Mouse (Mus musculus) CH12.LX (cell line): Measurements from ENCODE around the gene Dnajc16. TPM values are rescaled to one million over a fixed set of nuclear protein-coding genes. Genes with fewer than 3 reads are reported as not detected.

Experiments
- DNase-seq: peaks from one replicate; pipeline ENCODE4 v3.0.0-alpha.2; 2013; ENCODE audit errors: extremely low read depth
- H3K27ac ChIP-seq: 2 replicates; pipeline ENCODE4 v1.5.1; 2012; ENCODE audit warnings: low read depth, mild to moderate bottlenecking, control low read depth, moderate library complexity; ENCODE audit not compliant: insufficient read depth
- H3K27me3 ChIP-seq: replicated peaks from 2 replicates; pipeline ENCODE3; 2012; ENCODE audit warnings: inconsistent platforms
- H3K36me3 ChIP-seq, 2 experiments: replicated peaks in 1 of 2; 2 replicates each; pipeline versions ENCODE3 to v1.6.1; 2012; ENCODE audit warnings: inconsistent platforms in 1 of 2, low read length in 1 of 2, mild to moderate bottlenecking in 1 of 2, mixed read lengths in 1 of 2, moderate library complexity in 1 of 2; ENCODE audit not compliant: control insufficient read depth in 1 of 2, insufficient read depth in 1 of 2
- H3K4me1 ChIP-seq, 2 experiments: 2 replicates each; pipeline ENCODE4 v1.6.1; 2012; ENCODE audit warnings: inconsistent platforms in 1 of 2, moderate library complexity in 1 of 2; ENCODE audit not compliant: insufficient read depth in 2 of 2, control insufficient read depth in 1 of 2
- H3K4me2 ChIP-seq: 2 replicates; pipeline ENCODE4 v1.6.1; 2012; ENCODE audit warnings: low read depth, mild to moderate bottlenecking, control low read depth; ENCODE audit not compliant: poor library complexity, insufficient read depth, severe bottlenecking
- H3K4me3 ChIP-seq, 3 experiments: fragments of 150-350 bp in 1 of 3; sonication (generic) in 1 of 3; replicated peaks in 1 of 3; 2 replicates each; pipeline versions ENCODE3 to v1.5.1; 2011 to 2012; ENCODE audit warnings: low read depth in 2 of 3, low read length in 2 of 3, mild to moderate bottlenecking in 2 of 3, moderate library complexity in 2 of 3, control low read depth in 1 of 3, improper control_type of control experiment in 1 of 3, inconsistent platforms in 1 of 3, mixed read lengths in 1 of 3; ENCODE audit not compliant: poor library complexity in 1 of 3
- H3K79me2 ChIP-seq: replicated peaks from 2 replicates; pipeline ENCODE4 v1.6.1; 2012; ENCODE audit warnings: mild to moderate bottlenecking, moderate library complexity; ENCODE audit not compliant: control insufficient read depth, poor library complexity, insufficient read depth, severe bottlenecking; ENCODE audit errors: extremely low read depth
- H3K9ac ChIP-seq: 2 replicates; pipeline ENCODE4 v1.6.1; 2012; ENCODE audit warnings: low read depth, mild to moderate bottlenecking, control low read depth, moderate library complexity; ENCODE audit not compliant: insufficient read depth
- H3K9me3 ChIP-seq: replicated peaks from 2 replicates; pipeline ENCODE3; 2012; ENCODE audit warnings: low read length, inconsistent platforms, mixed read lengths
- BHLHE40 ChIP-seq: IDR thresholded peaks from 2 replicates; pipeline ENCODE4 v1.6.1; 2011; ENCODE audit warnings: mild to moderate bottlenecking, low read depth, low read length, improper control_type of control experiment
- CHD1 ChIP-seq: IDR thresholded peaks from 2 replicates; pipeline ENCODE4 v1.6.1; 2012; ENCODE audit warnings: low read depth, low read length, improper control_type of control experiment, inconsistent platforms
- E2F4 ChIP-seq: IDR thresholded peaks from 2 replicates; pipeline ENCODE4 v1.6.1; 2011; ENCODE audit warnings: low read depth, low read length, improper control_type of control experiment; ENCODE audit not compliant: insufficient replicate concordance
- ELF1 ChIP-seq: IDR thresholded peaks from 2 replicates; pipeline ENCODE4 v1.6.1; 2014; ENCODE audit warnings: low read depth, mild to moderate bottlenecking, inconsistent platforms, low read length, improper control_type of control experiment
- EP300 ChIP-seq: IDR thresholded peaks from 2 replicates; pipeline ENCODE4 v1.6.1; 2011; ENCODE audit warnings: low read length, improper control_type of control experiment
- ETS1 ChIP-seq: conservative IDR thresholded peaks from 2 replicates; pipeline ENCODE4 v1.6.1; 2012; ENCODE audit warnings: low read depth, mild to moderate bottlenecking, inconsistent platforms, low read length, improper control_type of control experiment, moderate library complexity
- HCFC1 ChIP-seq: IDR thresholded peaks from 2 replicates; pipeline ENCODE4 v1.6.1; 2012; ENCODE audit warnings: low read depth, mild to moderate bottlenecking, inconsistent platforms, low read length, improper control_type of control experiment
- IRF4 ChIP-seq: IDR thresholded peaks from 2 replicates; pipeline ENCODE4 v1.6.1; 2014; ENCODE audit warnings: low read depth, mild to moderate bottlenecking, inconsistent platforms, low read length, improper control_type of control experiment
- JUND ChIP-seq: conservative IDR thresholded peaks from 2 replicates; pipeline ENCODE4 v1.6.1; 2011; ENCODE audit warnings: low read depth, low read length, improper control_type of control experiment
- KAT2A ChIP-seq: IDR thresholded peaks from 2 replicates; pipeline ENCODE4 v1.6.1; 2012; ENCODE audit warnings: low read length, improper control_type of control experiment, inconsistent platforms; ENCODE audit not compliant: insufficient replicate concordance
- MAX ChIP-seq: IDR thresholded peaks from 2 replicates; pipeline ENCODE4 v1.6.1; 2011; ENCODE audit warnings: low read length, improper control_type of control experiment
- MAZ ChIP-seq: IDR thresholded peaks from 2 replicates; pipeline ENCODE4 v1.6.1; 2012; ENCODE audit warnings: low read depth, mild to moderate bottlenecking, inconsistent platforms, low read length, improper control_type of control experiment, moderate library complexity
- MEF2A ChIP-seq: IDR thresholded peaks from 2 replicates; pipeline ENCODE4 v1.6.1; 2014; ENCODE audit warnings: low read depth, mild to moderate bottlenecking, inconsistent platforms, low read length, improper control_type of control experiment, borderline replicate concordance
- MXI1 ChIP-seq: IDR thresholded peaks from 2 replicates; pipeline ENCODE4 v1.6.1; 2011; ENCODE audit warnings: mild to moderate bottlenecking, low read depth, low read length, improper control_type of control experiment
- MYC ChIP-seq: IDR thresholded peaks from 2 replicates; pipeline ENCODE4 v1.6.1; 2011; ENCODE audit warnings: low read depth, mild to moderate bottlenecking, improper control_type of control experiment, low read length
- PAX5 ChIP-seq: IDR thresholded peaks from 2 replicates; pipeline ENCODE4 v1.6.1; 2012; ENCODE audit warnings: low read length, inconsistent platforms, mixed read lengths
- POLR2A ChIP-seq: IDR thresholded peaks from 2 replicates; pipeline ENCODE4 v1.6.1; 2011; ENCODE audit warnings: low read depth, mild to moderate bottlenecking, improper control_type of control experiment, low read length
- POLR2AphosphoS2 ChIP-seq: IDR thresholded peaks from 2 replicates; pipeline ENCODE4 v1.6.1; 2011; ENCODE audit warnings: low read depth, low read length, improper control_type of control experiment
- RAD21 ChIP-seq: IDR thresholded peaks from 2 replicates; pipeline ENCODE4 v1.6.1; 2011; ENCODE audit warnings: low read depth, mild to moderate bottlenecking, low read length, improper control_type of control experiment, moderate library complexity
- RCOR1 ChIP-seq: conservative IDR thresholded peaks from 2 replicates; pipeline ENCODE4 v1.6.1; 2012; ENCODE audit warnings: low read depth, mild to moderate bottlenecking, inconsistent platforms, low read length, improper control_type of control experiment
- SIN3A ChIP-seq: IDR thresholded peaks from 2 replicates; pipeline ENCODE4 v1.6.1; 2012; ENCODE audit warnings: low read length, improper control_type of control experiment, inconsistent platforms
- TCF12 ChIP-seq: IDR thresholded peaks from 2 replicates; pipeline ENCODE4 v1.6.1; 2014; ENCODE audit warnings: low read depth, mild to moderate bottlenecking, inconsistent platforms, low read length, improper control_type of control experiment
- UBTF ChIP-seq: IDR thresholded peaks from 2 replicates; pipeline ENCODE4 v1.6.1; 2012; ENCODE audit warnings: low read depth, mild to moderate bottlenecking, inconsistent platforms, low read length, improper control_type of control experiment, moderate library complexity
- USF1 ChIP-seq: IDR thresholded peaks from 2 replicates; pipeline ENCODE4 v1.6.1; 2014; ENCODE audit warnings: low read depth, mild to moderate bottlenecking, inconsistent platforms, low read length, improper control_type of control experiment
- USF2 ChIP-seq: conservative IDR thresholded peaks from 2 replicates; pipeline ENCODE4 v1.6.1; 2011; ENCODE audit warnings: low read depth, low read length, improper control_type of control experiment
- ZKSCAN1 ChIP-seq: IDR thresholded peaks from 2 replicates; pipeline ENCODE4 v1.6.1; 2012; ENCODE audit warnings: low read depth, inconsistent platforms, low read length, improper control_type of control experiment, borderline replicate concordance
- ZNF384 ChIP-seq: IDR thresholded peaks from 2 replicates; pipeline ENCODE4 v1.6.1; 2012; ENCODE audit warnings: low read depth, low read length, improper control_type of control experiment, inconsistent platforms
- dilution Hi-C: fragments of 300-500 bp; cut with MboI; formaldehyde crosslinking; loops from 2 replicates; pipeline ENCODE4 v1.14.3; 2020; ENCODE audit warnings: low sequenced_read_pairs; ENCODE audit not compliant: extremely low pct_unique_long_range_greater_than_20kb, extremely low pct_ligation_motif_present
- in situ Hi-C: fragments of 300-500 bp; cut with MboI; formaldehyde crosslinking; loops from 3 replicates; pipeline ENCODE4 v1.14.3; 2019; ENCODE audit warnings: low sequenced_read_pairs, low pct_ligation_motif_present, low pct_unique_long_range_greater_than_20kb, mixed read lengths
- polyA plus RNA-seq: library from polyadenylated mRNA; unstranded; fragments of >175 nt; gene quantifications from 2 replicates; pipeline ENCODE4 v1.2.1, GENCODE M21; 2012; ENCODE audit warnings: low read depth; ENCODE audit not compliant: insufficient read length
- total RNA-seq, 2 experiments: library from RNA; depleted of rRNA; stranded (reverse); fragments of 300-350 nt in 1 of 2; fragments of >200 nt in 1 of 2; gene quantifications; 2 replicates each; pipeline ENCODE4 v1.2.3; 2012 to 2014

Gene Dnajc16
- total and polyA plus RNA-seq, 3 experiments: 3.1 to 7.4 (median 5.9) TPM

- TF ChIP-seq RCOR1 (no peak; the same call in 1 of the 2 replicates), RAD21 (no peak), CHD1 (no peak), USF2 (no peak), ZNF384 (no peak), UBTF (peak; percentile 64; the same call in 1 of the 2 replicates), E2F4 (no peak), MYC (no peak), HCFC1 (peak; percentile 65), SIN3A (no peak; the same call in 1 of the 2 replicates), JUND (no peak), EP300 (no peak), PAX5 (no peak), MEF2A (no peak), MAX (no peak), POLR2AphosphoS2 (no peak), ELF1 (peak; percentile 57), MAZ (peak; percentile 71), MXI1 (peak; percentile 48), POLR2A (peak; percentile 74), KAT2A (peak; percentile 74; the same call in 1 of the 2 replicates), BHLHE40 (peak; percentile 68), TCF12 (peak; percentile 91)
These were observed 67.7 kb downstream of the Dnajc16 start, which contains the start of gene Ddi2 (continued) for GRCm38 (mm10) chr4:141722731-141723672.

- H3K27me3 ChIP-seq: peaks cover 3% of the 10 kb centered on the region
- peak overlapping the region; percentile 97; the same call in 1 of the 2 replicates for H3K9ac ChIP-seq
- peaks cover 54% of the 10 kb centered on the region for H3K79me2 ChIP-seq
- in situ Hi-C loops: no loop called here
- H3K4me2 ChIP-seq: peak overlapping the region; percentile 92
- dilution Hi-C loops: no loop called here
- no peak for DNase-seq
- H3K27ac ChIP-seq: no peak overlapping the region
- peaks cover 5 to 30% of the 10 kb centered on the region in 2 experiments for H3K36me3 ChIP-seq
- peak overlapping the region; percentile 83 to 92 (median 92) for H3K4me3 ChIP-seq
- no peak for TF ChIP-seq ZKSCAN1
- TF ChIP-seq POLR2AphosphoS2: no peak
- TF ChIP-seq ETS1: no peak
- no peak for TF ChIP-seq CHD1
- no peak for TF ChIP-seq PAX5
- no peak for TF ChIP-seq MAZ
- TF ChIP-seq ZNF384: no peak
- no peak for TF ChIP-seq E2F4
- TF ChIP-seq KAT2A: no peak
- no peak for TF ChIP-seq MYC
- TF ChIP-seq MAX: no peak
- TF ChIP-seq IRF4: no peak
- TF ChIP-seq SIN3A: no peak
- no peak for TF ChIP-seq USF2
- no peak for TF ChIP-seq EP300
- no peak for TF ChIP-seq RAD21
- no peak for TF ChIP-seq MXI1
- no peak for TF ChIP-seq USF1
- TF ChIP-seq MEF2A: no peak
- peaks cover 6 to 58% of the 10 kb centered on the region in 2 experiments; a peak in 3 of 4 replicates for H3K4me1 ChIP-seq
- H3K9me3 ChIP-seq: peaks cover 11% of the 10 kb centered on the region
These were observed 68.8 kb downstream of the Dnajc16 start for GRCm38 (mm10) chr4:141721961-141722360.
